Mouse (Mus musculus) bone marrow macrophage, adult 2 months (primary cell): ENCODE measurements at regions not wholly inside any gene's neighbourhood (a gene's known extent, or its start where the extent isn't known, plus 50 kb on each side); places are given as distances from the start of the nearest gene placed in this dataset.
"Not testable (repeated sequence)": the region's sequence is repeated elsewhere in the genome, so short reads cannot be mapped to it uniquely, and the experiment has no call there.

Experiments used
- H3K27ac ChIP-seq: 2 replicates; pipeline ENCODE4 v1.5.1; 2012; ENCODE audit warnings: low read depth, low read length; ENCODE audit not compliant: insufficient read depth
- H3K4me1 ChIP-seq: 2 replicates; pipeline ENCODE4 v1.6.1; 2012; ENCODE audit warnings: low read length; ENCODE audit not compliant: control insufficient read depth, insufficient read depth
- H3K4me3 ChIP-seq: 2 replicates; pipeline ENCODE4 v1.5.1; 2012; ENCODE audit warnings: mild to moderate bottlenecking, low read length, moderate library complexity; ENCODE audit not compliant: insufficient read depth
- CTCF ChIP-seq: IDR thresholded peaks from 2 replicates; pipeline ENCODE4 v1.5.1; 2012; ENCODE audit warnings: low read depth, mild to moderate bottlenecking, low read length, moderate library complexity
- POLR2A ChIP-seq: IDR thresholded peaks from 2 replicates; pipeline ENCODE4 v1.6.1; 2012; ENCODE audit warnings: mild to moderate bottlenecking, low read depth, low read length, borderline replicate concordance

DNA sequence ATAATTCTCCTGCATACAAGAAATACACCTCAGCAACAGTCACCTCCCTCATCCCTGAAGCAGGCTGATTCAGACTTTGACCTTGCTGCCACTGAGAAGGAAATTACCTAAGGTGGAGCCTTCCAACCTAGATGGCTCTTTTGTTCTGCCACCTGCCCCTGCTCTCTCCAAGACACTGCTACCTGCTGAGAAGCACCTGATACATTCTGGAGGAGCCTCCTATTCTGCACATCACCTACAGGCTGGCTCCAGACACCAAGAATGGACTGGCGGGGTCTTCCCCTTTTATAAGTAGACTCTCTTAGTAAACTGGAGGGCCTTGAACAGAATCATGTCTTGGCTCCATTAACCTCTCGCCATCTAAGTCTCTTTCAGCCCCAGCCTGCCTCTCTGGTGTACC, 1149.5 kb upstream of the 2610301B20Rik start:
- H3K4me3 ChIP-seq, H3K4me1 ChIP-seq, H3K27ac ChIP-seq: not testable (repeated sequence)

- H3K4me1 ChIP-seq = peaks cover 14% of the 10 kb centered on the region
- no peak overlapping the region for H3K4me3 ChIP-seq
- H3K27ac ChIP-seq = no peak overlapping the region
- TF ChIP-seq POLR2A (no peak), CTCF (no peak)
These were observed 1136.6 kb upstream of the 2610301B20Rik start for GRCm38 (mm10) chr4:9737691-9738090.

DNA sequence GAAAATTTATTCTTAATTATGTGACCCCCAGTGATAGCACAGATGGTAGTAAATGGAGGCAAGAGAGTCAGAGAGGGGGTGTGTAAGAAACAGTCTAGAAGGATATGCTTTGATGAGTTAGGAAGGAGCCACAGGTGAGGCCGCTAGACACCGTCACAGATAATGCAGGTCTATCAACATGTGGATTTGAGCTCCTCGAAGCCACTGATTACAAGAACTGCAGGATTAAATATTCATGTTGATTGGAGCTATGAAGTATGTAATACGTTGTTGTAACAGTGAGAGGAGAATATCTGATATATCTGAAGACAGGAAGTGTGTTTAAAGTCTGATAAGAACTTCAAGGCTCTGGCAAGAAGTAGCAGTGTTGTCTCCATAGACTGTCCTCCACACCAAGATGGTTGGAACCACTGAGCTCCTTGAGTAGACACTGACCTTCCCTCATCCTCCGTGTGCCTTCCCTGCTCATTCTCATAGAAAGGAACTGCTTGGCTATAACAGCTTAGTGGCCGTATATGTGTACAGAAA, 1126.8 kb upstream of the 2610301B20Rik start:
- Histone ChIP-seq H3K27ac (no peak overlapping the region), H3K4me3 (no peak overlapping the region), H3K4me1 (peaks cover 10% of the 10 kb centered on the region)
- no peak for TF ChIP-seq POLR2A
- TF ChIP-seq CTCF = no peak

- Histone ChIP-seq H3K4me1 (peaks cover 4% of the 10 kb centered on the region; the same call in 1 of the 2 replicates), H3K4me3 (no peak overlapping the region), H3K27ac (no peak overlapping the region)
- TF ChIP-seq CTCF (no peak), POLR2A (no peak)
These were observed 1126.2 kb upstream of the 2610301B20Rik start for GRCm38 (mm10) chr4:9748110-9748509.

GRCm38 (mm10) chr4:9749877-9750276, 1124.4 kb upstream of the 2610301B20Rik start:
- H3K4me1 ChIP-seq = no peaks in the 10 kb centered on the region
- TF ChIP-seq POLR2A = no peak
- TF ChIP-seq CTCF = no peak
- H3K27ac ChIP-seq = no peak overlapping the region
- H3K4me3 ChIP-seq = no peak overlapping the region

DNA sequence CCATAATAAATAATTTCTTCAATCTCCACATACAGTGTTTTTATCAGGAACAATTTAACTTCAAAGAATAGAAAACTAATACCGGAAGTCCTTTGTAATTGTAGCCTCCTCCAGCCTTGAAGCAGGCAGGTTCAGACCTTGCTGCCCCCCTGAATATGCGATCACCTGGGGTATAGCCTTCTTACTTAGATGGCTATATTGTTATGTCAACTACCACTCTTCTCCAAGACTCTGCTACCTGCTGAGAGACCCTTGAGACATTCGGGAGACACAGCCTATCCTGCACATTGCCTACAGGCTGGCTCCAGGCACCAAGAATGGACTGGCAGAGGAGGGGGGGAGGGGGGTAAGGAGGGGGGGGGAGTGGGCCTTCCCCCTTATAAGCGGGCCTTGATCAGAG, 1123.9 kb upstream of the 2610301B20Rik start:
- H3K27ac ChIP-seq = no peak overlapping the region
- TF ChIP-seq CTCF (no peak), POLR2A (no peak)
- H3K4me1 ChIP-seq = no peaks in the 10 kb centered on the region
- no peak overlapping the region for H3K4me3 ChIP-seq

DNA sequence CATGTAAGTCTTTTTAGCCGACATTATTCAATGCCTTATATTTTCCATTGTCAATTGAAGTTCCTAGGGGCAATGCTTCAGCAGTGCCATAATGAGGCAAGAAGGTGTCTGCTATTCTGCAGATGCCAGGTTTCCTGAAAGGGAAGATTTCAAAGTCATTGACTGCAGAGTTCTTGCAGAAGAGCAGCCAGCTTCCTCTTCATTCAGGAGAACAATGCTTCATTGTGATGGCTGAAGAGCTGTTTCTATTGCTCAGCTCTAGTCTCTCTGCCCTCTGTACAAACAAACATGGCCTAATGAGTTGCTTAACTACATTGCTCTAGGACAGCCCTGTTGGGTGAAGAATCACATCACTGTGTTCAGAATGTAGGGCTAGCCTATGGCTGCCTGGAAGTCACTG, 1111.0 kb upstream of the 2610301B20Rik start:
- H3K4me1 ChIP-seq = no peaks in the 10 kb centered on the region
- no peak for TF ChIP-seq CTCF
- TF ChIP-seq POLR2A = no peak

GRCm38 (mm10) chr4:9769633-9770205, 1104.6 kb upstream of the 2610301B20Rik start:
- TF ChIP-seq CTCF = no peak
- TF ChIP-seq POLR2A = no peak
- H3K4me1 ChIP-seq = peaks cover 8% of the 10 kb centered on the region
- no peak overlapping the region for H3K4me3 ChIP-seq
- no peak overlapping the region for H3K27ac ChIP-seq

More for the DNA sequence above, 1111.0 kb upstream of the 2610301B20Rik start:
- Histone ChIP-seq H3K4me3 (no peak overlapping the region), H3K27ac (no peak overlapping the region)

GRCm38 (mm10) chr4:9770372-9771102, 1103.8 kb upstream of the 2610301B20Rik start:
- Histone ChIP-seq H3K4me1 (peaks cover 8% of the 10 kb centered on the region), H3K27ac (peak overlapping the region; percentile 43), H3K4me3 (peak overlapping the region; percentile 59)
- TF ChIP-seq POLR2A = no peak
- TF ChIP-seq CTCF = peak; percentile 29; the same call in 1 of the 2 replicates

DNA sequence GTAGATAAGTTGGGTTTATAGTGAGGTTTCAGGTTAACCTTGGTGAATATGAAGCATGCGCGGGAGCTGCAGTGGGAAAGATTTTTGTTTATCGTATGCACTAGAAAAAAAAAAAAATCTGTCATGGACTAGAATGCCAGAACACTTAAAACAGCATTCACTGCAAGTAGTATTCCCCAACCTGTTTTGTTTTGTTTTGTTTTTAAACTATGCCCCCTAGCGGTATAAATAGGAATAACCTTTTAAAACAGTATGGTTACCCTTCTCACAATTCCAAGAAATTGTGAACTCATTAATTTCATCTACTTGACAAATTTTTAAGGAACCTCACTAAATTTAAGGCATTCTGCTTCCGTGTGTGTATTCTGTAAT, 1103.2 kb upstream of the 2610301B20Rik start:
- peak overlapping the region; percentile 59 for H3K4me3 ChIP-seq
- H3K4me1 ChIP-seq = peaks cover 8% of the 10 kb centered on the region
- no peak for TF ChIP-seq CTCF
- peak overlapping the region; percentile 43 for H3K27ac ChIP-seq
